Mouse (Mus musculus) CH12.LX (cell line): Measurements from ENCODE around the gene Rsad1.

Experiments used
- CTCF ChIP-seq, 2 experiments: IDR thresholded peaks in 1 of 2; conservative IDR thresholded peaks in 1 of 2; 2 replicates each; pipeline ENCODE4 v1.5.1; 2011 to 2012; ENCODE audit warnings: low read depth in 2 of 2, low read length in 2 of 2, improper control_type of control experiment in 1 of 2, inconsistent platforms in 1 of 2, mild to moderate bottlenecking in 1 of 2, moderate library complexity in 1 of 2
- POLR2AphosphoS2 ChIP-seq: IDR thresholded peaks from 2 replicates; pipeline ENCODE4 v1.6.1; 2011; ENCODE audit warnings: low read depth, low read length, improper control_type of control experiment
- UBTF ChIP-seq: IDR thresholded peaks from 2 replicates; pipeline ENCODE4 v1.6.1; 2012; ENCODE audit warnings: low read depth, mild to moderate bottlenecking, inconsistent platforms, low read length, improper control_type of control experiment, moderate library complexity
- USF2 ChIP-seq: conservative IDR thresholded peaks from 2 replicates; pipeline ENCODE4 v1.6.1; 2011; ENCODE audit warnings: low read depth, low read length, improper control_type of control experiment

GRCm38 (mm10) chr11:94596311-94596852, 47.3 kb upstream of the Rsad1 start:
- TF ChIP-seq CTCF (conservative IDR thresholded peaks at IDR 0.05 in 1 of 2, IDR thresholded peaks at IDR 0.05 in 1 of 2; ENCODE audit: low read depth in 2 of 2, low read length in 2 of 2) (no peak), USF2 (no peak), POLR2AphosphoS2 (no peak), UBTF (no peak)
